Mouse (Mus musculus) liver, postnatal 0 days (tissue): ENCODE measurements around the gene Wwp2. TPM values are rescaled to one million over a fixed set of nuclear protein-coding genes. Genes with fewer than 3 reads are reported as not detected.

Experiments
- ATAC-seq: fragments of 200-750 bp; cut with Nextera tagmentation; 2 replicates; pipeline ENCODE4 v1.8.0; 2017; ENCODE audit warnings: mild to moderate bottlenecking, moderate library complexity
- DNase-seq: peaks from one replicate; pipeline ENCODE4 v3.0.0-alpha.2; 2016
- H3K27ac ChIP-seq: fragments of 300-500 bp; sonication (generic); 2 replicates; pipeline ENCODE4 v1.5.1; 2014; ENCODE audit warnings: antibody characterized with exemption, moderate library complexity, mild to moderate bottlenecking, low read depth
- H3K27me3 ChIP-seq: fragments of 300-500 bp; sonication (generic); 2 replicates; pipeline ENCODE4 v1.6.1; 2014; ENCODE audit warnings: low read length, control low read depth, mixed read lengths; ENCODE audit not compliant: insufficient read depth
- H3K36me3 ChIP-seq: fragments of 300-500 bp; sonication (generic); replicated peaks from 2 replicates; pipeline ENCODE4 v1.6.1; 2014; ENCODE audit warnings: mild to moderate bottlenecking, control low read depth, low read length, moderate library complexity, mixed read lengths; ENCODE audit not compliant: insufficient read depth
- H3K4me1 ChIP-seq: fragments of 300-500 bp; sonication (generic); 2 replicates; pipeline ENCODE4 v1.6.1; 2014; ENCODE audit warnings: antibody characterized with exemption, mild to moderate bottlenecking, control low read depth; ENCODE audit not compliant: insufficient read depth
- H3K4me2 ChIP-seq: fragments of 300-500 bp; sonication (generic); 2 replicates; pipeline ENCODE4 v1.6.1; 2014; ENCODE audit warnings: low read depth, mild to moderate bottlenecking, low read length, moderate library complexity, mixed read lengths
- H3K4me3 ChIP-seq: fragments of 300-500 bp; sonication (generic); 2 replicates; pipeline ENCODE4 v1.5.1; 2014; ENCODE audit warnings: low read depth, low read length
- H3K9ac ChIP-seq: fragments of 300-500 bp; sonication (generic); replicated peaks from 2 replicates; pipeline ENCODE4 v1.6.1; 2014; ENCODE audit warnings: mild to moderate bottlenecking, moderate library complexity
- H3K9me3 ChIP-seq: fragments of 300-500 bp; sonication (generic); 2 replicates; pipeline ENCODE4 v1.6.1; 2016; ENCODE audit warnings: mild to moderate bottlenecking, control low read depth, low read length, mixed read lengths
- CTCF ChIP-seq: sonication (generic); IDR thresholded peaks from 2 replicates; pipeline ENCODE4 v1.5.1; 2016; ENCODE audit warnings: antibody characterized with exemption, low read depth
- EP300 ChIP-seq: IDR thresholded peaks from 2 replicates; pipeline ENCODE4 v1.6.1; 2016; ENCODE audit warnings: antibody characterized with exemption, low read depth, mild to moderate bottlenecking
- WGBS: fragments of 180-500 bp; shearing (Covaris S2); extraction: QIAGEN DNeasy Blood & Tissue Kit; methylation state at CpG from one replicate; pipeline ENCODE4 v1.1.7; 2014; ENCODE audit not compliant: insufficient replicate concordance; 5-methylcytosine and 5-hydroxymethylcytosine counted together
- polyA plus RNA-seq: library from polyadenylated mRNA; unstranded; fragments of >200 nt; fragmentation: Nextera tagmentation; extraction: Ambion mirVana; gene quantifications from 2 replicates; pipeline ENCODE4 v1.2.1, GENCODE M21; 2015

Wwp2 gene
- polyA plus RNA-seq: 26.2 and 29.1 TPM in 2 replicates

GRCm38 (mm10) chr8:107435962-107436831, at the start of gene Wwp2:
TSS of gene Wwp2 (plus strand) at chr8:107436365.
- H3K36me3 ChIP-seq: 0 out of 2 replicates have a peak, but pooled peaks cover 4% of the 10 kb centered on the region
- H3K9ac ChIP-seq: peak within 1 kb of the TSS; percentile 80
- peak; percentile 89 for DNase-seq
- peak; percentile 73 for ATAC-seq
- WGBS: 1% methylated on average over 43 of the region's 81 CpGs
- H3K27me3 ChIP-seq: no peaks in the 10 kb centered on the region
- H3K4me1 ChIP-seq: peaks cover 32% of the 10 kb centered on the region
- H3K9me3 ChIP-seq: no peaks in the 10 kb centered on the region
- TF ChIP-seq EP300 (no peak), CTCF (no peak)
- peak within 1 kb of the TSS; percentile 69 for H3K4me3 ChIP-seq
- peak within 1 kb of the TSS; percentile 94 for H3K27ac ChIP-seq
- H3K4me2 ChIP-seq: peak within 1 kb of the TSS; percentile 71

- ATAC-seq: peak; percentile 60
- no peaks in the 10 kb centered on the region for H3K9me3 ChIP-seq
Observed at GRCm38 (mm10) chr8:107386642-107387041, 49.5 kb upstream of the Wwp2 start.

GRCm38 (mm10) chr8:107387861-107388260, 48.3 kb upstream of the Wwp2 start:
- no peaks in the 10 kb centered on the region for H3K27me3 ChIP-seq
- H3K4me3 ChIP-seq: no peak overlapping the region
- no peaks in the 10 kb centered on the region for H3K36me3 ChIP-seq
- H3K27ac ChIP-seq: no peak overlapping the region
- no peak for ATAC-seq
- no peaks in the 10 kb centered on the region for H3K9me3 ChIP-seq
- no peak overlapping the region for H3K4me2 ChIP-seq
- no peaks in the 10 kb centered on the region for H3K4me1 ChIP-seq
- peak; percentile 32 for DNase-seq
- 65% methylated on average over 5 of the region's 5 CpGs for WGBS
- no peak overlapping the region for H3K9ac ChIP-seq
- TF ChIP-seq EP300 (no peak), CTCF (peak; percentile 48)

More at GRCm38 (mm10) chr8:107386642-107387041, 49.5 kb upstream of the Wwp2 start:
- no peak for DNase-seq
- Histone ChIP-seq H3K27ac (no peak overlapping the region), H3K4me3 (no peak overlapping the region), H3K36me3 (no peaks in the 10 kb centered on the region), H3K27me3 (no peaks in the 10 kb centered on the region), H3K4me1 (no peaks in the 10 kb centered on the region), H3K4me2 (no peak overlapping the region), H3K9ac (no peak overlapping the region)
- 28% methylated on average over 3 of the region's 3 CpGs for WGBS
- peak; percentile 82 for TF ChIP-seq CTCF
- no peak for TF ChIP-seq EP300

DNA sequence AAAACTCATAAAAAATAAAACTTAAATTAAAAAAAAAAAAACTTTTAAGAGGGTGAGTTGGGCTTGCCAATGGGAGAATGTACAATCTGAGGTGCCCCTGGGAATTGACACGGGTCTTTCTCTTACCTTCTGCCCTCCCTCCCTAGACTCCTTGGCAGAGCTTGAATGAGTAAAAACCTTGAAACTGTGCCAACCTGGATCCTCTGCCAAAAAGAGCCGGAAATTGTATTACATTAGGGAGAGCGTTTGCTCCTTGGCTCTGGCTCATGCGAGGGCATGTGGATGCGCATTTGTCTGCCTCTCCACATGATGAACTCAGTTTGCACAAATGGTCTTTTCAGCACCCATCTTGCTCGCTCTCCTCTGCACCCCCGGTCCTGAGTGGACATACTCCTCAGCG, 46.6 kb upstream of the Wwp2 start:
- WGBS: 75% methylated on average over 8 of the region's 8 CpGs
- no peak overlapping the region for H3K27ac ChIP-seq
- no peak for ATAC-seq
- H3K4me3 ChIP-seq: no peak overlapping the region
- H3K4me1 ChIP-seq: no peaks in the 10 kb centered on the region
- DNase-seq: peak; percentile 31
- no peaks in the 10 kb centered on the region for H3K36me3 ChIP-seq
- no peak overlapping the region for H3K9ac ChIP-seq
- no peak overlapping the region for H3K4me2 ChIP-seq
- TF ChIP-seq CTCF: no peak
- no peak for TF ChIP-seq EP300
- H3K27me3 ChIP-seq: no peaks in the 10 kb centered on the region
- no peaks in the 10 kb centered on the region for H3K9me3 ChIP-seq

- ATAC-seq (no peak), DNase-seq (no peak)
- no peak overlapping the region for H3K4me2 ChIP-seq
- H3K9me3 ChIP-seq: no peaks in the 10 kb centered on the region
- no peak overlapping the region for H3K9ac ChIP-seq
- H3K27me3 ChIP-seq: no peaks in the 10 kb centered on the region
- H3K27ac ChIP-seq: no peak overlapping the region
- no peak overlapping the region for H3K4me3 ChIP-seq
- H3K36me3 ChIP-seq: no peaks in the 10 kb centered on the region
- no peaks in the 10 kb centered on the region for H3K4me1 ChIP-seq
- WGBS: 90% methylated on average over 16 of the region's 16 CpGs
- TF ChIP-seq EP300 (no peak), CTCF (no peak)
Observed at GRCm38 (mm10) chr8:107390476-107391135, 45.6 kb upstream of the Wwp2 start.

DNA sequence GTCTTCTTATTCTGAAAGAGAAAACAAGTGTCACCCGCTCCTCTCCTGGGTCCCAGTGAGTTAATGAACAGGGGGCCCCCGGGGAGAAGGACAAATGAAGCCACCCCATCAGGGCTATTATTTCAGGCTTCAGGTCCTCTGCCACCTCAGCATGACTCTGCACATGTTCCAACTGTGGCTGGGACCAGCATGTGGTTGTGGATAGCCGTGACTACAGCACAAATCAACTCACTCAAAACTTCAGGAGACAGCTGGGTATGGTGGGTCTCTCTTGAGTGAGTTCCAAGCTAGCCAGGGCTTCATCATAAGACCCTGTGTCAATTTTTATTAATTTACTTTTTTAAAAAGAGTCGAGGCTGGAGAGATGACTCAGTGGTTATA, 45.0 kb upstream of the Wwp2 start:
- Histone ChIP-seq H3K27ac (no peak overlapping the region), H3K27me3 (no peaks in the 10 kb centered on the region), H3K4me1 (no peaks in the 10 kb centered on the region), H3K36me3 (no peaks in the 10 kb centered on the region), H3K4me2 (no peak overlapping the region), H3K9me3 (no peaks in the 10 kb centered on the region), H3K9ac (no peak overlapping the region), H3K4me3 (no peak overlapping the region)
- no peak for DNase-seq
- WGBS: 53% methylated on average over 4 of the region's 4 CpGs
- TF ChIP-seq CTCF (no peak), EP300 (no peak)
- no peak for ATAC-seq
